Mouse (Mus musculus): ENCODE data around the gene Chodl. TPM values are rescaled to one million over a fixed set of nuclear protein-coding genes. Genes with fewer than 3 reads are reported as not detected.

Gene Chodl
- 1 to 10 TPM; 4.2 to 4.7 TPM for total RNA-seq (2021)

GRCm38 (mm10) chr16:78930382-78931286 is at the start of gene Chodl:
TSS of gene Chodl (plus strand) at chr16:78930948.
- DNase-seq (ENCODE audit: extremely low spot score in 1 of 2, low spot score in 2 of 2), result peak; percentile 4 to 24
- intact Hi-C loops (cut with DNase I), result no loop called here

GRCm38 (mm10) chr16:78922644-78923043 is 8.1 kb upstream of the Chodl start:
- intact Hi-C loops (cut with DNase I), result no loop called here
- DNase-seq (ENCODE audit: extremely low spot score in 1 of 2, low spot score in 2 of 2), result no peak

- intact Hi-C loops (cut with DNase I), result no loop called here
- no peak for DNase-seq (ENCODE audit: extremely low spot score in 1 of 2, low spot score in 2 of 2)
Observed at GRCm38 (mm10) chr16:78931287-78932025, 708 bp downstream of the Chodl start.

- intact Hi-C loops (cut with DNase I), result no loop called here
- no peak for DNase-seq (ENCODE audit: extremely low spot score in 1 of 2, low spot score in 2 of 2)
Observed at GRCm38 (mm10) chr16:78934298-78934697, 3.5 kb downstream of the Chodl start.

GRCm38 (mm10) chr16:78937755-78938154 is 7.0 kb downstream of the Chodl start:
- intact Hi-C loops (cut with DNase I), result no loop called here
- no peak for DNase-seq (ENCODE audit: extremely low spot score in 1 of 2, low spot score in 2 of 2)

GRCm38 (mm10) chr16:78950359-78950758 is 19.6 kb downstream of the Chodl start:
- no peak for DNase-seq (ENCODE audit: extremely low spot score in 1 of 2, low spot score in 2 of 2)
- intact Hi-C loops (cut with DNase I), result loop anchor here (2.0 kb wide), 2 partner anchors 314 to 498 kb away; no protein-coding TSS in a partner anchor

GRCm38 (mm10) chr16:78957434-78957833 is 26.7 kb downstream of the Chodl start:
- no peak for DNase-seq (ENCODE audit: extremely low spot score in 1 of 2, low spot score in 2 of 2)
- intact Hi-C loops (cut with DNase I), result no loop called here

- intact Hi-C loops (cut with DNase I), result loop anchor here (2.0 kb wide), 1 partner anchor 90 kb away; no protein-coding TSS in a partner anchor
- DNase-seq (ENCODE audit: extremely low spot score in 1 of 2, low spot score in 2 of 2), result peak in 1 of 2 experiments; percentile 13
Observed at GRCm38 (mm10) chr16:78969091-78969731, 38.5 kb downstream of the Chodl start.

- DNase-seq (ENCODE audit: extremely low spot score in 1 of 2, low spot score in 2 of 2), result no peak
- intact Hi-C loops (cut with DNase I), result no loop called here
Observed at GRCm38 (mm10) chr16:78974099-78974498, 43.4 kb downstream of the Chodl start.

- intact Hi-C loops (cut with DNase I), result no loop called here
- no peak for DNase-seq (ENCODE audit: extremely low spot score in 1 of 2, low spot score in 2 of 2)
Observed at GRCm38 (mm10) chr16:78976384-78976783, 45.6 kb downstream of the Chodl start.

Other genes with a start within 250 kb of the Chodl start
- gene Tmprss15, start 160.1 kb downstream of the Chodl start, total RNA-seq (2021), result not detected

Data from left cerebral cortex, postnatal 10 days (tissue).